Mouse (Mus musculus) natural killer cell, adult 2 months (primary cell): ENCODE measurements around the gene Fmnl3.
"Not testable (repeated sequence)": the region's sequence is repeated elsewhere in the genome, so short reads cannot be mapped to it uniquely, and the experiment has no call there.

ENCODE experiments used
- DNase-seq, 2 experiments: peaks; one replicate each; pipeline ENCODE4 v3.0.0; 2022; ENCODE audit warnings: low spot score in 2 of 2

Gene Fmnl3

DNA sequence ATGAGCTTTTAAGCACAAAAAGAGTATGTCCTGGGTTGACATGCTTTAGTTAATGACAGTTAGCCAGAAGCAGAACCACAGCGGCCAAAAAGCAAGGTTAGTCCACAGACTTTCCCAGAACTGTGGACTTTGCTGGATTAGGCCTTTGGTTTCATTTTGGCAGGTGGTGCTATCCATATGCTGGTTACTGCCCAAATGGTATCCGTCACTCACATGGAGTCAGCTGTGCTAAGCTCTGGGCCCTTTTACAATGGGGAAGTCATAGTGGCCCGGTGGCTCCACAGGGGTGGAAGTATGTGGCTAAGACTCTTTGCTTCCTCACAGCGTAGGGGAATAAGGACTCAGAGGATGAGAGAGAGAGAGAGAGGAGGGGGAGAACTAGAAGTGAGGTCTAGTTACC lies 17.7 kb upstream of the Fmnl3 start:
- DNase-seq, result no peak

DNA sequence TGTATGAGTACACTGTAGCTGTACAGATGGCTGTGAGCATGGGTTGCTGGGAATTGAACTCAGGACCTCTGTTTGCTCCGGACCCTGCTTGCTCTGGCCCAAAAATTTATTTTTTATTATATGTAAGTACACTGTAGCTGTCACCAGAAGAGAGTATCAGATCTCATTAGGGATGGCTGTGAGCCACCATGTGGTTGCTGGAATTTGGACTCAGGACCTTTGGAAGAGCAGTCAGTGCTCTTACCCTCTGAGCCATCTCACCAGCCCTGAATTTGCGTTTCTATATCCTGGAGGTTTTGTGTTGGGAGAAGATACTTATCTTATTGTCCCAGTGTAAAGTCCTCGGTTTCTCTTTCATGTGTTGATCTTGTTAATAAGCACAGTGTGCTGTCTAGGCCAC lies 16.5 kb upstream of the Fmnl3 start:
- no peak for DNase-seq

GRCm38 (mm10) chr15:99386110-99386509 lies 15.8 kb upstream of the Fmnl3 start:
- DNase-seq, result not testable (repeated sequence)

DNA sequence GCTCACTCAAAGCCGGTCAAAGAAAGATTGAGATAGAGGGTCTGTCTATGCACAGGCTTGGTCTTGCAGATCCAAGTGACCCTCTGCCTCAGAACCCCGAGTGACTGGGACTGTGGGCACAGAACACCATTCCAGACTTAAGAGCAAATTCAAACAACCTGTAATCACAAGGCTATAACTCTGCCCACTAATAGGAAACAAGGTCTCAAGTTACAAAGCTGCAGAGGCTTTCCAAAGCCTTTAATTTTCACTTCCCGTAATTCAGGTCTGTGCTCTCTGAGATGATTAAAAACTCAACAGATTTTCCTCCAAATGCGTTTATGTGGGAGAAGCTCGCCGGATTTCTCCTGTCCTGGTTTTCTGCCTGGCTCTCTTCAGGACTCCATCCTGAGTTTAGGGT lies 13.8 kb upstream of the Fmnl3 start:
- DNase-seq, result no peak

DNA sequence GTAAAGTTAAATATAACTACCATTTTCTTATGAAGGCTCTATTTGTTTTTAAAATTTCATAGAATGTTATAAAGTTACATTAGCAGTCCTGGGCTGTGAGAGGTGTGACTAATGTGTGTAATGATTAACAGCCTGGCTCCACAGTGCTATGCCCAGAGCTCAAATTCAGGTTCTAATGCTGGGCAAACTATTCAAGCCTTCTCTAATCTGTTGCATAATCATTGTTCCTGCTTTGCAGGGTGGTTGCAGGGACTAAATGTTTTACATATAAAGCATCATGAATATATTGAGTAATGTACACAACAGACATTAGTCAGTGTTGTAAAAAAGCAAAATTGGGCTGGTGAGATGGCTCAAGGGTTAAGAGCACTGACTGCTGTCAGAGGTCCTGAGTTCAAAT lies 12.6 kb upstream of the Fmnl3 start:
- DNase-seq, result no peak

GRCm38 (mm10) chr15:99376240-99376639 lies 6.0 kb upstream of the Fmnl3 start:
- no peak for DNase-seq

- DNase-seq, result no peak
Observed at GRCm38 (mm10) chr15:99375581-99375980, 5.3 kb upstream of the Fmnl3 start.

DNA sequence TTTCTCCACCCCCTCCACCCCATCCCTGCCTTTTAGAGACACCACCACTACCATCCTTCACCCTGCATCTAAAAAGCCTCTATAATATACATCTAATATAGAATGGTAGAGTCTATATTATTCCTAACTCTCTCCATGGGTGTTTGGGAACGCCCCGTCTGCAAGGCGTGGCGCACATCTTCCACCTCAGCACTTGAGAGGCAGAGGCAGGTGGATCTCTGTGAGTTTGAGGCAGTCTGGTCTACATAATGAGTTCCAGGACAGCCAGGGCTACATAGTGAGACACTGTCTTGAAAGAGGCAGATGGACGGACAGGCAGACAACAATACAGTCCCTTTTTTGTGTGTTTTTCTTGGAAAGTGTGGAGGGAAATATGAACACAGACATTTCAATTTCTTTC lies 4.8 kb upstream of the Fmnl3 start:
- DNase-seq, result no peak

DNA sequence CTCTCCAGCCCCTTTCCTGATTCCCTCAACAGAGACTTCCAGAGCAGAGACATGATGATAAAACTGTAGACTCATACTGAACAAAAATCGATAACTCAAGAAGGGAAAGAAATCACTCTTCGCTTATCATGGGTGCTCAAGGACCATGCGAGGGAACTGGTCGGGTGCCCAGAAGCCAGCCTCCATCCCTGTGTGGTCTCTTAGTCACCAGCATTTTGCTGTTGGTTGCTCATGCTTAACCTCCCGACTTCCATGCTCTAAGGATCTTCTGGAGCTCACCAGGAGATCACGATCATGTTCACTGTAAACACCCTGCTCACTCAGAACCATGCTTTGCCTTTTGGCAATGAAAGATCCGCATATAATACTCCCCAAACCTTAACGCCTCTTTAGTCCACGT lies 2.5 kb upstream of the Fmnl3 start:
- no peak for DNase-seq

DNA sequence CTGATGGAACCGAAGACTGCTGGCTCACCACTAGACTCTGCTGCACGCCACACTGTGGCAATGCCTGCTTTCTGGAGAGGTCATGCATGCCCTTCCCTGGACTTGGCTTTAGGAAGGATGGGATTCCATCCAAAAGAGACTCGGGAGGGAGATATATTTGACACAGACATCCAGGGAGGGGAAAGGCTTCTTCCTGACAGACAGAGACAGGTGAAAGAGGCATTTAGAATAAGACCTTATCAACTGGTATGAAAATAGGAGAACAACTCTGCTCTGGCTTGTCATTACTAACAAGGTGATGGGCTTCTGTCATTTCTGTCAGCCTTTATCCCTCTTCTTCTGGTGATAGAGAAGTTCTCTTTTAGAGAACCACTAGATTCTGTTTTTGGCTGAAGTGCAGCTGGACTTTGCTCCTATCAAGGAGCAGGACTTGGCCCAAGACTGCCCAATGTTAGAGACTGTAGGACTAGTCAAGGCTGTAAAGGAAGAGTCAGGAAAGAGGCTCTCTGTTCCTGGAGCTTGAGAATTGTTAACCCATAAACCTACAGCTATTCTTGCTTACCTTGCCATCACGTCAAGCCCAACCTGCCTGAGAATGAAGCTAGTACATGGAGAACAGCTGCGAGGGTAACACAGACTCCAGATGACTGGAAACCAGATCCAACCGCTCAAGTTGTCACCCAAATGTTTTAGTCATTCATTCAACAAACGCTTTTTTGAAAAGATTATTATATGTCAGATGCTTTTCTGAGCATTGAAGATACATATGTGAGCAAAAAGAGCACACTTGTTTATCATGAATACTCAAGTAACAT lies 1.5 kb upstream of the Fmnl3 start:
- DNase-seq, result no peak

DNA sequence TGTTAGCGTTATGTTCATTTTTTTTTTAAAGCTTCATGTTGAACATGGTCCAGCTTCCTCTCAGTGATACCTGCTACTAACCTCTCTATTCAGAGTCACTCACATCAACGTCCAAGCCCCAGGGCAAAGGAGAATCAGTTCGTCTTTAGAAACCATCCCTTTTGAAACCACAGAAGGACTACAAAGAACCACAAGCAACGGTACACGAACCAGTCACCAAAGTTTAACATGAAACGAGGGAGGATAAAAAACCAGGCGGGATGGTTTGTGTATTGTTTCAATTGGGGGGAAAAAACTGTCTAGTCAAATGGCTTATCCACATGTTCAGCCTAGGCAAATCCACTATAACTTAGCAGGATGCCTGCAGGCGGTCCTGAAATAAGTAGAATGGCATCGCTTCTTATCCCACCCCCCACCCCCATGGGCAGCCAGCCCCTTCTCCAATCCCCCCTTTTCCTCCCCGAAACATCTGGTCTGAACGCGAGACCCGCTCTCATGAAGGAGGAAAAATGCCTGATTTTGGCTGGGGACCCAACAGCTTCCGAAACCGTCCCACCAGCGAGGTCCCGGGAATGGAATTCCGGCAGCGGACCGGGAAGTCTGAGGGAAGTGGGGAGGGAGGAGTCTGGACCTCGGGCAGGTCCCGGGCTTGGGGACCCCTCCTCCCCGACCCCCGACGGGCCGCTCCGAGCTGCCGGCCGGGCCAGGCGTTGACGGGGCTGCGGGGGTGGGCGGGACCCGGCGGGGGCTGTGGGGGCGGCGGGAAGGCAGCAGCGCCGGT lies 701 bp downstream of the Fmnl3 start:
- no peak for DNase-seq

DNA sequence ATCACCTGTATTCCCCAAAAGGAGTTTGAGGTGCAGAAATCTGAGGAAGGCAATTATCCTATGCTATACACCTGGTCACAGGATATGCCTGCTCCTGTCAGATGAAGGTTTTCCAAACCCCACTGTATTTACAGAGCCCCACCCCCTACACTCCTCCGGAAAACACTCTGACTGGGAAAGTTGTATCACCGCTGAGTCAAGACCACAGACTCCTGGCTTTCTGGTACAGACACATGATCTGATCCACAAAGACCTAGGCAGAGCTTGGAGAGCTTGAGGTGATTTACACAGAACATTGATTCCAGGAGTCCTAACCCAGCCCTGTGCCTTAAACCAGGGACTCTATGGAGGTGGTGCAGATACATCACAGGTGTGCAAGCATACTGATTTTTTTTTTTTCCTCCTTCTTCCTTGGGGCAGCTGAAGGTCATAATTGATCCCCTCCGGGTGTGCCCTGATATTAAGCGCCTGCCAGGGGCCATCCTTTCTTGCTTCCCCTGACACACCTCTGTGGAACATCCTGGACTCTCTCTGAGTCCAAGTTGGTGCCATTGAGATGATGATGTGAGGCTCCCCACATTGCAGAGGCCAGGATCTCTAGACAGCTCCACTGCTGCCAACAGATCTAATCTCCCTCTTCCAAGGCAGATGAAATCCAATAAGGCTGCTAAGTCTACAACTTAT lies 1.6 kb downstream of the Fmnl3 start:
- DNase-seq, result no peak

DNA sequence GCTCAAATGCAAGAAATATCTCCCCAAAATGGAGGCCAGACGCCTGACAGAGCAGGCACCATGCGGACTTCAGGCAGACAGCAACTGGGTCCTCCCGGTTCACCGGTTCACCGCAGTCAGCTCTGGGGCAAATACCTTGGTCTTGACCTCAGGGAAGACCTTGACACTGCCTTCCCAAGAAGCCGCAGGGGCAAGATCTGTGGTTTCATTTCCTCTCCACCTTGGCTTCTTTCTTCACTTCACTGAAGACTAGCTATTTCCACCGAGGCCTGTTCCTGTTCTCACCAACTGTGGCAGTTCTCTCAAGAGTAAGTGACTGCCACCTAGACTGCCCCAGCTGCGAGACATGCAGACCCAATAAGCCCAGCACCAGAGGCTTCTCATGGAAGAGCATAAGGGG lies 5.4 kb downstream of the Fmnl3 start:
- peak; percentile 55 to 73 for DNase-seq

- DNase-seq, result no peak
Observed at GRCm38 (mm10) chr15:99364022-99364530, 6.2 kb downstream of the Fmnl3 start.

DNA sequence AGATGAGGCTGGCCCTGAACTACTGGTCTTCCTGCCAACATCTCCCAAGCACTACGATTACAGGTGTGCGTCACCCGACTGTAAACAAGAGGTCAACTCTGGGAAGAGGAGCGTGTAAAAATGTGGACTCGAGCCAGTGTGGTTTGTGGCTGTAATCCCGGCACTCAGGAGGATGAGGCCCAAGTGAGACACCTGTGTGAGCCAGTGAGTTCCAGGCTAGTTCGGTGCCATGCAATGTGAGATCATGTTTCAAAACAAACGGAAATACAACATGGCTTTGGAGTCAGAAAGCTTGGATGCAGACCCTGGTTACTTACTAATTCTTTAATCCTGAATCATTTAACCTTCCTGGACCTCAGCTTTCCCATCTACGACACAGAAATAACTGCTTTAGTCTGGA lies 11.3 kb downstream of the Fmnl3 start:
- DNase-seq, result no peak

GRCm38 (mm10) chr15:99356462-99356861 lies 13.8 kb downstream of the Fmnl3 start:
- no peak for DNase-seq

DNA sequence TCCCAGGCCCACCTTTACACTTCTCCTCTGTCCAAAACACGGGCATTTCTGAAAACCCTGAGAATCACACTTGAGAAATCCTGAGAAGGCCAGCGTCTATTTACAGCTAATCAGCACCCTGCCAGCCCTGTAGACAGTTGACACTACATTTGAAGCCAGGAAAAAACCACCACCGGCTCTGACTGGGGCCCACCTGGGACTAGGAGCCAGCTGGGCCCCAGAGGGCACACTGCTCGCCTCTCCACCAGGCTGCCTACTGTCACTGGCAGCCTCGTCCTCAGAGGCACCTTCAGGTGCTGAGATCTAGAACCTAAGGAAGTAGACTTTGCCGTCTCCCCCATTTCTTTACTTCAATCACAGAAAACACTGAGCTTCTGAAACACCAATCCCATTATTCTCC lies 14.6 kb downstream of the Fmnl3 start:
- DNase-seq, result no peak

GRCm38 (mm10) chr15:99352306-99352705 lies 18.0 kb downstream of the Fmnl3 start:
- no peak for DNase-seq

DNA sequence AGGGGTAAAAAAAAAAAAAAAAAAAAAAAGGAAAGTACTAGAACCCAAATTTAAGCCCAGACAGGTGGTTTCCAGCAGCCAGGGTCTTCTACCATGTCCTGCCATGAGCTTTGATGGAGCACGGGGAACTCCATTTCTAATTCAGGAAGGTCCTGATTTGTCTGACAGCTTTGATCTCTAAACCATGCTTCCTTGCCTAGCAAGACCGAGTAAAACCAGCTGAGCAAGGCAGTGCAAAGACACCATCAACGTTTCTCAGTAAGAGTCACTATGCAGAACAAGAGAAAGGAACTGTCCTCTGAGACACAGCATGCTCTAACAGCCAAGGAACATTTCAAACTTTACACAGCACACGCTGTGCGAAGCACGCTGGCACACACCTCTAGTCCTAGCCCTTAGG lies 18.7 kb downstream of the Fmnl3 start:
- no peak for DNase-seq

GRCm38 (mm10) chr15:99344961-99345360 lies 25.3 kb downstream of the Fmnl3 start:
- no peak for DNase-seq

- DNase-seq, result no peak
Observed at GRCm38 (mm10) chr15:99344148-99344870, 26.0 kb downstream of the Fmnl3 start.
